Mouse (Mus musculus) forebrain, embryonic 13.5 days (tissue): ENCODE results near the gene Prkg1. TPM values are rescaled to one million over a fixed set of nuclear protein-coding genes. Genes with fewer than 3 reads are reported as not detected.

Experiments
- ATAC-seq: fragments of 200-750 bp; cut with Nextera tagmentation; 2 replicates; pipeline ENCODE4 v1.8.0; 2017
- H3K27ac ChIP-seq: fragments of 300-500 bp; sonication (generic); 2 replicates; pipeline ENCODE4 v1.5.1; 2015; ENCODE audit warnings: inconsistent platforms, mild to moderate bottlenecking, moderate library complexity
- H3K27me3 ChIP-seq: fragments of 300-500 bp; sonication (generic); 2 replicates; pipeline ENCODE4 v1.6.1; 2015; ENCODE audit warnings: mild to moderate bottlenecking, inconsistent platforms
- H3K36me3 ChIP-seq: fragments of 300-500 bp; sonication (generic); 2 replicates; pipeline ENCODE4 v1.6.1; 2015; ENCODE audit warnings: mild to moderate bottlenecking, inconsistent platforms; ENCODE audit not compliant: poor library complexity, severe bottlenecking
- H3K4me1 ChIP-seq: fragments of 300-500 bp; sonication (generic); 2 replicates; pipeline ENCODE4 v1.6.1; 2015; ENCODE audit warnings: inconsistent platforms
- H3K4me2 ChIP-seq: fragments of 300-500 bp; sonication (generic); 2 replicates; pipeline ENCODE4 v1.6.1; 2015; ENCODE audit warnings: inconsistent platforms, mild to moderate bottlenecking, moderate library complexity
- H3K4me3 ChIP-seq: fragments of 300-500 bp; sonication (generic); 2 replicates; pipeline ENCODE4 v1.5.1; 2015; ENCODE audit warnings: mild to moderate bottlenecking, inconsistent platforms
- H3K9ac ChIP-seq: fragments of 300-500 bp; sonication (generic); 2 replicates; pipeline ENCODE4 v1.6.1; 2015; ENCODE audit warnings: mild to moderate bottlenecking, inconsistent platforms
- H3K9me3 ChIP-seq: fragments of 300-500 bp; sonication (generic); replicated peaks from 2 replicates; pipeline ENCODE4 v1.6.1; 2016; ENCODE audit warnings: inconsistent platforms
- WGBS: fragments of 180-500 bp; shearing (Covaris S2); methylation state at CpG from one replicate; pipeline ENCODE4 v1.1.7; 2015; 5-methylcytosine and 5-hydroxymethylcytosine counted together
- polyA plus RNA-seq: library from polyadenylated mRNA; unstranded; fragments of >200 nt; fragmentation: Nextera tagmentation; extraction: Ambion mirVana; gene quantifications from 2 replicates; pipeline ENCODE4 v1.2.1, GENCODE M21; 2015

Gene Prkg1
- 1.3 and 1.8 TPM in 2 replicates for polyA plus RNA-seq

- 2% methylated on average over 22 of the region's 23 CpGs for WGBS
- H3K4me2 ChIP-seq: peak within 1 kb of the TSS; percentile 96
- peak within 1 kb of the TSS; percentile 53 for H3K4me3 ChIP-seq
- no peaks in the 10 kb centered on the region for H3K9me3 ChIP-seq
- peak within 1 kb of the TSS; percentile 63 for H3K9ac ChIP-seq
- no peak within 1 kb of the TSS for H3K27ac ChIP-seq
- H3K4me1 ChIP-seq: peaks cover 29% of the 10 kb centered on the region
- H3K36me3 ChIP-seq: no peaks in the 10 kb centered on the region
- H3K27me3 ChIP-seq: peaks cover 54% of the 10 kb centered on the region
- peak; percentile 85 for ATAC-seq
Measured at GRCm38 (mm10) chr19:31764801-31765340, at the start of gene Prkg1. TSS of gene Prkg1 (minus strand) at chr19:31765033.

DNA sequence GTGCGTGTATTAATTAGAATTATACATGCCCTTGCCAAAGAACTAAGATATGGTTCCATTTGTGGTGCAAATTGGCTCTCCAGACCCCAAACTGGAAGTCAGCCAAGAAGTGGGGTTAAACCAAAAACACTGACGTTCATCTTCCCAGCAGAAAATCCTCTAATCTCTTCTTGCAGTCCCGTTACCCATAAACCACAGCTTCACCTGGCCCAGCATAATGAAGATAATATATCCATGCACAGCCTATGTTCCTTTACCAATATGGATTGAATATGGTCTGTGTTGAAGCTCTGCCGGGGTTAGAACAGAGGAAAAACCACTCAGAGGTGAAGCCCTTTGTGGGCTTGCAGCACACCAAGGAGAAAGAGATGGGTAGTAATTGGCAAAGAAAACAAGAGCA lies 48.3 kb upstream of the Prkg1 start:
- H3K9me3 ChIP-seq: no peaks in the 10 kb centered on the region
- no peak for ATAC-seq
- no peak overlapping the region for H3K27ac ChIP-seq
- H3K4me3 ChIP-seq: no peak overlapping the region
- no peaks in the 10 kb centered on the region for H3K36me3 ChIP-seq
- no peak overlapping the region for H3K4me2 ChIP-seq
- no peaks in the 10 kb centered on the region for H3K27me3 ChIP-seq
- H3K9ac ChIP-seq: no peak overlapping the region
- no peaks in the 10 kb centered on the region for H3K4me1 ChIP-seq
- WGBS: 70% methylated on average over 4 of the region's 4 CpGs

DNA sequence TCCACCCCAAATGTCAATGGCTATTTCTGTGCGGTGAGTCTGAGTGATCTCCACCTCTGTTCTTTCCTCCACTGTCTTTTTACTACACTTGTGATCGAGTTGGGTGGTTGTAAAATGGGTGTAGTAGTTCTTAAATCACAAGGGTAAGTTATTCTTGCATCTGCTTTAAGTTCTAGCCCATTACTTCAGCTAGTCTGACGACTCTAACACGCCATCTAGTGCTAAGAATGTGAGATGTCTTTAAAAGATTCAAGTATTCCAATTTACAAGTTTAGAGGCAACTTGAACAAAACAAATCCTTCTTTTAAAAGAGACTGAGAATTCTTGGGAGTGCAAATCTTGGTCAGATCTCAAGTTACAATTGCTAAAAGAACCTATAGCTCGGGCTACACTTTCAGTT lies 46.5 kb upstream of the Prkg1 start:
- Histone ChIP-seq H3K27me3 (no peaks in the 10 kb centered on the region), H3K9me3 (no peaks in the 10 kb centered on the region), H3K9ac (no peak overlapping the region), H3K4me3 (no peak overlapping the region), H3K4me2 (no peak overlapping the region), H3K4me1 (no peaks in the 10 kb centered on the region), H3K27ac (no peak overlapping the region), H3K36me3 (no peaks in the 10 kb centered on the region)
- 30% methylated on average over 5 of the region's 5 CpGs for WGBS
- ATAC-seq: no peak

DNA sequence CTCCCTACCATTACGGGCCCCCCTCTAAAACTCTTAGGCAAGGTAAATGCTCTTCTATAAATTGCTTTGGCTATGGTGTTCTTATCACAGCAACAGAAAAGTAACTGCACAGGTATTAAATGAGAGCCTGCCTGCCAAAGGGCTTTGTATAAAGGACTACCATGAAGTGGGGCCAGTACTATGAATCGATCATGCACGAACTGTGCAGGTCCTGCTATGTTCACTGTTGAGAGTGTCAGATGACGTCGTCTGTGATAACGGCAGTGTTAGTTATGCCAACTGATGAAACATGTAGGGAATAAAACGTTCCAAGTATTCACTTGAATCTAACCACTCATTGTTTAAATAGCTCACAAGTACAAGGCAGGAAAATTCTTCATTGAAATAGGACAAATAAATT lies 40.6 kb upstream of the Prkg1 start:
- Histone ChIP-seq H3K36me3 (no peaks in the 10 kb centered on the region), H3K4me3 (no peak overlapping the region), H3K27me3 (no peaks in the 10 kb centered on the region), H3K27ac (no peak overlapping the region), H3K9ac (no peak overlapping the region), H3K9me3 (no peaks in the 10 kb centered on the region), H3K4me1 (no peaks in the 10 kb centered on the region), H3K4me2 (no peak overlapping the region)
- 65% methylated on average over 7 of the region's 7 CpGs for WGBS
- no peak for ATAC-seq

DNA sequence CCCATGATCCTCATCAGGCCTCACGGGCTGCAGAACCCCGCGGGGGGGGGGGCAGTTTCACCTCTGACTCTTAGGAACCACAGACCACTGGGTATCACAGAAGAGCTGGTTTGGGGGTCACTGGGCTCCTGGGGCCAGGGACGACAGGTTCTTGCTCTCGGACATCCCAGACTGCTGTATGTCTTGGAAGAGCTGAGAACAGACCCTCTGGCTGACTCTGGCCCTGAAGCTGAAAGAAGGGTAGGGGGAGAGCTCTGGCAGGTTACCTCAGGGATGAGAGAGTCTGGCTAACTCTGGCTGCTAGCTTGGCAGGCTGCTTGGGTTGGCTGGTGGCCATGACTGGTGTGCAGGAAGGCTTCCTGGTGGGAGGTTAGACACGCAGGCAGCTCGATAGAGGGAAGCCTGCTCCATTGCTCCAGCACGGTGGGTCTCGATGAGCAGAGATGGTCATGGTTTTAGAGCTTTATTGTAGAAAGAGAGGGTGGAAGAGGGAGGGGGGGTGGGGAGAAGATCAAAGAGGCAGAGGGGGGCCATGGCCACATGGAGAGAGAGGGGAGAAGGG lies 30.7 kb upstream of the Prkg1 start:
- WGBS: 66% methylated on average over 9 of the region's 9 CpGs
- no peak overlapping the region for H3K9ac ChIP-seq
- no peaks in the 10 kb centered on the region for H3K4me1 ChIP-seq
- H3K4me2 ChIP-seq: no peak overlapping the region
- peak; percentile 48; the same call in 1 of the 2 replicates for ATAC-seq
- no peaks in the 10 kb centered on the region for H3K27me3 ChIP-seq
- H3K9me3 ChIP-seq: no peaks in the 10 kb centered on the region
- no peak overlapping the region for H3K27ac ChIP-seq
- no peaks in the 10 kb centered on the region for H3K36me3 ChIP-seq
- H3K4me3 ChIP-seq: no peak overlapping the region

DNA sequence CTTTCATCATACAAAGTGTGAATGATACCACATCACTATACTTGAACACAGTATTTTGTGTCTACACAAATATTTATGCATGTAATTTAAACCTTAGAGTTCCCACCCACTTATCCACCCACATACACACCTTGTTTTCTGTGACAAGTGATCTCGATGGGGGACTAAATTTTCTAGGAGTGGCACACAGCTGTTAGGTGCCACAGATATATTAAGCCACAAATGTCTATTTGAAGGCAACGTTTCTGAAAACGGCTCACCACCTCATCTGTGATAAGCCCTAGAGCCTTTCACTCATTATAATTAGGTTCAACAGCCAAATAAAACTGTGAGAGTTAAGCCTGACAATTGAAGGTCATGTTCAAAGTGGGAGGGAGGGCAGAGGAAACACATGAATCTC lies 26.9 kb upstream of the Prkg1 start:
- Histone ChIP-seq H3K4me1 (no peaks in the 10 kb centered on the region), H3K9ac (no peak overlapping the region), H3K36me3 (no peaks in the 10 kb centered on the region), H3K27me3 (no peaks in the 10 kb centered on the region), H3K4me2 (no peak overlapping the region), H3K27ac (no peak overlapping the region), H3K9me3 (no peaks in the 10 kb centered on the region), H3K4me3 (no peak overlapping the region)
- WGBS: 51% methylated on average over 3 of the region's 3 CpGs
- no peak for ATAC-seq

- no peaks in the 10 kb centered on the region for H3K36me3 ChIP-seq
- no peaks in the 10 kb centered on the region for H3K27me3 ChIP-seq
- no peak overlapping the region for H3K4me3 ChIP-seq
- no peaks in the 10 kb centered on the region for H3K9me3 ChIP-seq
- no peaks in the 10 kb centered on the region for H3K4me1 ChIP-seq
- no peak for ATAC-seq
- no peak overlapping the region for H3K4me2 ChIP-seq
- 87% methylated on average over 3 of the region's 3 CpGs for WGBS
- no peak overlapping the region for H3K27ac ChIP-seq
- H3K9ac ChIP-seq: no peak overlapping the region
Measured at GRCm38 (mm10) chr19:31781521-31782018, 16.7 kb upstream of the Prkg1 start.

GRCm38 (mm10) chr19:31781077-31781476 lies 16.2 kb upstream of the Prkg1 start:
- Histone ChIP-seq H3K9me3 (no peaks in the 10 kb centered on the region), H3K27ac (no peak overlapping the region), H3K9ac (no peak overlapping the region), H3K4me3 (no peak overlapping the region), H3K27me3 (no peaks in the 10 kb centered on the region), H3K4me2 (no peak overlapping the region), H3K36me3 (no peaks in the 10 kb centered on the region), H3K4me1 (no peaks in the 10 kb centered on the region)
- no peak for ATAC-seq
- 63% methylated on average over 2 of the region's 2 CpGs for WGBS

DNA sequence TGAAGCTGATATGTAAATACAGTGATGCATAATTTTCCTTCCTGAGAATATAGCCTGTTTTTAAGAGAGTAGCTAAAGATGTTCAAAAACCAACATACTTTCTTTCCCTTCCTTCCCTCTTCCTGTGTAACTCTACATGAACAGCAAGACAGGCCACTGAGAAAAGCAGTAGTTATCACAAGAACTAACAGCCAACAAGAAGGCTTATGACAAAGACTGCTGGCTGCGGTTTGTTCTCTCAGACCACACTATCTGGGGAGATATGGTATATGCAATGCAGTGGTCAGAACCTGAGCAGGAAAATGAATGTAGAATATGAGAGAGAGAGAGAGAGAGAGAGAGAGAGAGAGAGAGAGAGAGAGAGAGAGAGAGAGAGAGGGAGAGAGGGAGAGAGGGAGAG lies 15.4 kb upstream of the Prkg1 start:
- no peaks in the 10 kb centered on the region for H3K27me3 ChIP-seq
- 95% methylated on average over 1 of the region's 1 CpGs for WGBS

DNA sequence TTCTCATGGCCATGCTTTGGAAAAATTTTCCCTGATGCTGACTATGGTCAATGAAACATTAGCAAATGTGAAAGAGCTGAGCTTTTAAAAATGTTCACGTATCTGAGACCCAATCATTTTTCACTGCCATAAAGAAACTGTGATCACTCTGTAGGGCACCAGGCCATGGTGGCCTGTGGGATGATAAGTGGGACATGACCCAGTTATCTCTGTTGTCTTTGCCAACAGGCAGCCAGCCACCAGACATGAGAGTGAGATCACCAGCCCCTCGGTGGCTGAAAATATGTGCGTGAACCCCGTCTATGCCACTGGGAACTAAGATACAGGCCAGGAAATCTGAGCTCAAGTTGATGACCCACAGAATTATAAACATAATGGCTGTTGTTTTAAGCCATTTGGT lies 14.2 kb upstream of the Prkg1 start:
- H3K9ac ChIP-seq: no peak overlapping the region
- no peaks in the 10 kb centered on the region for H3K9me3 ChIP-seq
- 84% methylated on average over 4 of the region's 4 CpGs for WGBS
- no peak overlapping the region for H3K4me3 ChIP-seq
- no peaks in the 10 kb centered on the region for H3K4me1 ChIP-seq
- H3K27me3 ChIP-seq: no peaks in the 10 kb centered on the region
- no peaks in the 10 kb centered on the region for H3K36me3 ChIP-seq
- H3K27ac ChIP-seq: no peak overlapping the region
- ATAC-seq: no peak
- no peak overlapping the region for H3K4me2 ChIP-seq

More for the DNA sequence above, 15.4 kb upstream of the Prkg1 start:
- Histone ChIP-seq H3K27ac (no peak overlapping the region), H3K9me3 (no peaks in the 10 kb centered on the region), H3K4me2 (no peak overlapping the region), H3K9ac (no peak overlapping the region), H3K36me3 (no peaks in the 10 kb centered on the region), H3K4me1 (no peaks in the 10 kb centered on the region), H3K4me3 (no peak overlapping the region)
- ATAC-seq: no peak

DNA sequence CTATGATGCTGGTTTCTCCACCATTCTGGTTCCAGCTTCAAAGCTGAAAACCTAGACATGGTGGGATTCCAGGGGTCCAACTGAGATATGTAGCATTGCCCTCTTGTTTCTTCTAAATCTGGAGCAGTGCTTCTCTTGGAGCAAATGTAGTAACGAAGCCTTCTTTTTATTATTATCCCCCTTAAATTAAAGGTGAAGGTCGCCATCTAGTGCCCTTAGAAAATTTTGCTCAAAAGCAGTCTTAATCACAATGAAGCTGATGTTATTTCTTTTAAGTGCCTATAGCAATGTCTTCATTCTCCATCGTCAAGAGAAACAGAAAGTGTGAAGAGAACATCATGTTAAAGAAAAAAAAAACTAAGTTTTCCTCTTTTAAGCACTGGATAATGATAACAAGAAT lies 2.2 kb upstream of the Prkg1 start:
- H3K9me3 ChIP-seq: no peaks in the 10 kb centered on the region
- peaks cover 39% of the 10 kb centered on the region for H3K27me3 ChIP-seq
- ATAC-seq: no peak
- no peaks in the 10 kb centered on the region for H3K36me3 ChIP-seq
- no peak overlapping the region for H3K27ac ChIP-seq
- 11% methylated on average over 3 of the region's 3 CpGs for WGBS
- H3K4me3 ChIP-seq: no peak overlapping the region
- H3K9ac ChIP-seq: no peak overlapping the region
- H3K4me1 ChIP-seq: peaks cover 29% of the 10 kb centered on the region
- H3K4me2 ChIP-seq: no peak overlapping the region

GRCm38 (mm10) chr19:31765451-31765850 lies 618 bp upstream of the Prkg1 start:
- Histone ChIP-seq H3K36me3 (no peaks in the 10 kb centered on the region), H3K4me3 (no peak overlapping the region), H3K4me1 (peaks cover 29% of the 10 kb centered on the region), H3K27ac (no peak overlapping the region), H3K27me3 (peaks cover 52% of the 10 kb centered on the region), H3K4me2 (peak overlapping the region; percentile 96), H3K9ac (no peak overlapping the region), H3K9me3 (no peaks in the 10 kb centered on the region)
- WGBS: 28% methylated on average over 4 of the region's 4 CpGs
- peak; percentile 14 for ATAC-seq
